Mouse (Mus musculus) CD4-positive, CD25-positive, alpha-beta regulatory T cell, adult 2 months (primary cell): ENCODE measurements at regions not wholly inside any gene's neighbourhood (a gene's known extent, or its start where the extent isn't known, plus 50 kb on each side); places are given as distances from the start of the nearest gene placed in this dataset.

Source experiments
- DNase-seq: peaks from one replicate; pipeline ENCODE4 v3.0.0-alpha.2; 2012; ENCODE audit warnings: low read depth, low spot score

DNA sequence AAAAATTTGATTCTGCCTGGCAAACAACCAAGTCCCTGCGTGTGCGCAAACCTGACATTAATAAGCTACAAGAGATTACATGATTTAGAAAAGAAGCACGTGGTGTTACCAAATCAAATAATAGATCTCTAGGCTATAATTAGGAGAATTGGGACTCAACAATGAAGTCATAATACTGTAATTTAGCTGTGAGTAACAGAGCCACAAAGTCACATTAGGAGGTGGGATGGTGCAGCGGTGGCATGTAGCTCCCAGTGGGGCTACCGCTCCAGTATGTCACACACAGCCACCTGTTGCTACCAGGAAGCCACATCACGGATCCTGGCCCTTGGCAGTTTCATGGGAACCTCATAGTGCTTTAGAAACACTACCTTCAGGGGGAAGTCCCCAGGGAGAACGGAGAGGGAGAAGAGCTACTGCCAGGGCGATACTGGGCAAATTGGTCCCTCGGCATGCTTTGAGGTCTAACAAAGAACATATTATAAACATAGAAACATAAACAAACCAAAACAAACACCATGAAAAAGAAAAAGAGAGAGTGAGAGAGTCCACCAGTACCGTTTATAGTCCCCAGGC is 551.2 kb downstream of the Insc start:
- no peak for DNase-seq

DNA sequence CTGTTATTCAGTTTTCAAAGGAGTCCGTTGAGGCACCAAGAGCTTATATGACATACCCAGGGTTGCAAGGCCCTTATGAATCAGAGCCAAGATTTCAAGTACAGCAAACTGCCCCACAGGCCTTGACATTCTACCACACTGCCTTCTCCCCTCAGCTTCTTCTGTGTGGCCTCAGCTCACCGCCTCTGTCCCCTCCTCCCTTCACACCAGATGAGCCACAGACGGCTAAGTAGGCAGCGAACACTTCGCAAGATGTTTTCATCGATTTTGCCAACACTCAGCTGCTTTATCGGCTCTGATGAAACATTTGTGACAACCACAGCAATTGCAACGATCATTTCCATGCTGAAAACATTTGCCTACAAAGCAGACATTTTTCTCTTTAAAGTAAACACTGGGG is 556.7 kb downstream of the Insc start:
- DNase-seq, result no peak

DNA sequence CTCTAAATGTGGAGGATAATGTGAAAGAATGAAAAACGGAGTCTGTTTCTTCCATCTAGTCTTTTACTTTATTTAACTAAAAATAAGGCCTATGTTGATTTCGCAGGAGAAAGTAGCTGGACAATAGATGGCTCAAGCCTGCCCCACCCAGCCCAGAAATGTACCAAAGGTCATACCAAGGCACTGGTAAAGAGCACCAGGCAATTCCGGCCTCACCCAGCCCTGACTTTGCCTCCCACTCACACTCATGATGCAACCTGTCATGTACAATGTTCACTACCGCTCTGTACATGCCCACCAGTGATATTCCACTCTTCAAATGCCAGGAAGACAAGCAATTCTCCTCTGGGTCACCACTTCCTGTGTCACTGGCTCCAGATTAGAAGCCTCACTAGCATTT is 564.9 kb downstream of the Insc start:
- DNase-seq, result no peak

DNA sequence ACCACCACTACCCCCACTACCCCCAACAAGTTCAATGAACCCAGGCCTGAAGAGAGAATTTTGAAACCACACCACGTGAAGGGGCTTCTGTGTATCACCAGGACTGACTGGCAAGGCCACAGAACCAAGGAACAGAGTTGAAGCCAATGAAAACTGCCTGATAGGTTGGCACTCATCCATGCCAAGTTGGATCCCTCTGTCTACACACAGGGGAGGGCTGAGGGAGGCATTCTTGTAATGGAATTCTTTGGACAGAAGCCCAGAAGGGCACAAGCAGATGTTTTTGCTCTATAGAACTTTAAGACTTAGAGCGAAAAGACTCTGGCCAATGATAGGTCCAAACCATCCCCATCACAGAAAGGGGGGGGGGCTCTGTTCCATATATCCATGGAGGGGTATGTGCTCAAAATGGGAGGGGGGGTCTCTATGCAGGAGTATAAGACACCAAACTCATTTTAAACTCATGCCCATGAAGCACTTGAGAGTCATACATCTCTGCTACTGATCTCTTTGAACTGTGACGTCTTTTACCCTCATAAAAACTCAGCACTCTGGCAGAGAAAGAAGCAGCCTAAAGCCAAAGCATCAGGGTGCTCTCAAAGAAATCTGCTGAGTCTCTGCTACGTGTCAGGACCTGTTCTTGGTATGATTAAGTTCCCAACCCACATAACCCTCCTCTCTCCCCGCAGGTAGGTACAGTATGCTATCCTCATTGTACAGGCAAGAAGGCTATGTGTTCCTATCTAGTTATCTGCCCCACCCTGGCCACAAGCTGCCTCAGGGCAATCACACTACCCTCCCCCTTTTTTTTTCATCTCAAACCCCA is 567.1 kb downstream of the Insc start:
- no peak for DNase-seq

GRCm38 (mm10) chr7:115319504-115319903 is 576.0 kb downstream of the Insc start:
- no peak for DNase-seq

DNA sequence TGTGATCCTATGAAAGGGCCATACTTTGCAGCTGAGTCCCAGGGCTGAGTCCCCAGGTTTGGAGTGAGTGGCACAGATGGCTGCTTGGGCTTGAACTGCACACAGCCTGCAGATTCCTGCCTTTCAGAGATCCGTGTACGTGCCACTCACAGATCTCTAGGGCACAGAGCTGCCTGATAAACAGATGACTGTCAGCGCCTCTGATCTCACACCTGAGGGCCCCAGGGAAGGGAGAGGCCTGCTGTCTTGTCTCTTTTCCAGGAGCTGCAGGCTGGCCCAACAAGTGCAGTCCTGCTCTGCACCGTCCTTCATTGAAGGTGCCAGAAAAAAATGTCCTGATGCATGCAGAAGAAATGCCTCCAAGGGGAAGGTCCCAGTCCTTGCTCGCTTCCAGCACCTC is 579.5 kb downstream of the Insc start:
- DNase-seq, result no peak

GRCm38 (mm10) chr7:115328300-115328699 is 584.8 kb downstream of the Insc start:
- no peak for DNase-seq

DNA sequence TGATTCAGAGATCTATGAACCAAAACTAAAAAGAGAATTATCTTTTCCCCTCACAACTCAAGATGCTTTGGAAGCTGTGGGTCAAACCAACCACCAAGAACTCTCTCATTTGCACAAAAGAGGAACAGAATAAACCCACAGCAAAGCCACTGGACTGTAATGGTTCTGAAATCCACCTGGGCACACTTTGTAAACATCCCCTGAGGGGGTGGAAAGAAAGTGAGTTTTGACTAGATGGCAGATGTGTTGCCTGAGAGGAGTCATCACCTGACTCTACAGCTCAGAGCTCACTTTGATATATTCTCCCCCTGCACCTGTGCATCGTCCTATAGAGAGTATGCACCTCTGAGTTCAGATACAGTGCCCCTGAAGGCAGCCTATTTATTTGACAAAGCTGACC is 588.2 kb downstream of the Insc start:
- DNase-seq, result no peak

- DNase-seq, result no peak
Measured at GRCm38 (mm10) chr7:115333046-115333577, 589.6 kb downstream of the Insc start.

DNA sequence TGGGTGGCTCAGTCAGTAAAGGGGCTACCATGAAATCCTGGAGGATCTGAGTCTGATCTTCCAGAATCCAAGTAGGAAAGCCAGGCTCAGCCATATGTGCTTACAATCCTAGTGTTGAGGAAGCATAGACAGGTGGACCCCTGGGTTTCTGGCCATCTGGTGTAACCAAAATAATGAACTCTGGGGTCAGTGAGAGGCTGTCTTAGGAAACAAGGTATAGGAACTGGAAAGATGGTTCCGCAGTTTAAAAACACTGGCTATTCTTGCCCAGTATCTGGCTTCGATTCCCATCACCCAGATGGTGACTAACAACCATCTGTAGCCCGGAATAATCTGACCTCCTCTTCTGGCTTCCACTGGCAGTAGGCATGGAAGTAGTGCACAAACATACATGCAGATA is 591.6 kb downstream of the Insc start:
- DNase-seq, result no peak

GRCm38 (mm10) chr7:115340155-115340554 is 596.7 kb downstream of the Insc start:
- DNase-seq, result no peak

GRCm38 (mm10) chr7:115341007-115341406 is 597.5 kb downstream of the Insc start:
- no peak for DNase-seq

DNA sequence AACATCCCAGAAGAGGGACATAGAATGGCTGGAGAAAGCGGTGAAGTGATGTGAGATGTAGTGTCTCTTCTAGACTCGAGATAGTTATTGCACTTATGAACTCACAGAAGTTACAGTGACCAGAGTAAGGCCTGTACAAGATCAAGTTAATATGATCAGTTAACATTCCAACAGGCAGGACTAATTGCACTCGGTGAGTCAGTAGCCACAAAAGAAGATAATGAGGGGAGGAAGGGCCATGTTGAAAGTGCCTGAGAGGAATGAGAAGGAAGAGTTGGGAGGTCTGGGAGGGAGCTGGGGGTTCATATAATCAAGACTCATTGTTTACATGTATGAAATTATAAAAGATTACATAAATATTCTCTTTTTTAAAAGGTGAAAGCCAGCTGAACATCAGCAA is 602.3 kb downstream of the Insc start:
- no peak for DNase-seq

DNA sequence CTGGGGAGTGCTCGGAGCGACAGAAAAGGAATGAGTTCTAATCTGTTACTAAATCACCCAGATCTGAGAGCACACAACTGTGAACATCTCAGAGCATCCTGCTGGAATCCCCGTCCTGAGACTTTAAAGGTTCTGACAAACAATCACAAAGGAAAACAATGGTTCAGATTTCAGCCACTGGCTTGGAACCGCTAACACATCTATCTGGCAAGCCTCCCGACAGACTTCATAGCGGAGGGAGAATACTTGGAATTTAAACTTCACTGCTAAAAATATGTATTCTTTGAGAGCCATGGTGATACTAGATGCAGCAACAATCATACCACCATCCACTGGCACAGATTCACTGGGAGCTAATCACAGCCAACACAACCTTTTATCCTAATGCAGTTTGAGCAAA is 615.2 kb downstream of the Insc start:
- DNase-seq, result no peak

GRCm38 (mm10) chr7:115360142-115360541 is 616.6 kb downstream of the Insc start:
- no peak for DNase-seq

GRCm38 (mm10) chr7:115362117-115362516 is 618.6 kb downstream of the Insc start:
- no peak for DNase-seq

DNA sequence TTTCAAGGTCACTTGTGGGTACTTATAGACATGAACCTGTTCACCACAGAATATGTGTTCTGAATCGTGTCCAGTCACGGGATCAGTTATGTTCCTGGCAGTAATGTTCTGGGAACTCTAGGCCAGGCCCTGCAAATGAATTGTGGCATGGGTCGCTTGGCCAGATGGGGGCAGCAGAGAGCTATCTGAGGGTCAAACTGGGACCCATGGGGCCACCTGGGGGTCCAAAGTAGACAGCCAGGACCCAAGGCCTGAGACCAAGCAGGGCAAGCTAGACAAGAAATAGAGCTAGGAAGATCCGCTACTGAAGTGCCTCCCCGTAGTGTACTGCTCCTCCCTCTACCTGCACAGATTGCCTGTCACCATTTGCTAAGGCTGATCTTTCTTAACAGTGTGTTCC is 623.4 kb downstream of the Insc start:
- DNase-seq, result peak; percentile 18

GRCm38 (mm10) chr7:115371143-115371542 is 627.6 kb downstream of the Insc start:
- DNase-seq, result no peak

DNA sequence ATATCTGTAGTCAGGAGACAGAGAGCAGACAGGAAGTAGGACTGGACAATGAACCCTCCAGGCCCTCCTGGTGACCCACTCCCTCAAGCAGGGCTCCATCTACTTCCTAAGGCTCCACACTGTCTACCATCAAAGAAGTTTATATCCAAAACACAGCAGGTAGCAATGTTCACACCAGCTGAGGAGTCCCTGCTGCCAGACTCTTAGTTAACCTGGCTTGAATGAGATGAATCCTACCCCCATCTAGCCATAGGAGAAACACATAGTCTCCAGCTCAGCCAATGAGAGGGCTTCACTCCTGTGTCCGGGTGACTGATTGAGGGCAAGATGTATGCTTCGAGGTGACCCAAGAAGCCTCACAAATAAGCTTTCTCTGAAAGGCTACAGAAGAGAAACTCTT is 629.4 kb downstream of the Insc start:
- no peak for DNase-seq

DNA sequence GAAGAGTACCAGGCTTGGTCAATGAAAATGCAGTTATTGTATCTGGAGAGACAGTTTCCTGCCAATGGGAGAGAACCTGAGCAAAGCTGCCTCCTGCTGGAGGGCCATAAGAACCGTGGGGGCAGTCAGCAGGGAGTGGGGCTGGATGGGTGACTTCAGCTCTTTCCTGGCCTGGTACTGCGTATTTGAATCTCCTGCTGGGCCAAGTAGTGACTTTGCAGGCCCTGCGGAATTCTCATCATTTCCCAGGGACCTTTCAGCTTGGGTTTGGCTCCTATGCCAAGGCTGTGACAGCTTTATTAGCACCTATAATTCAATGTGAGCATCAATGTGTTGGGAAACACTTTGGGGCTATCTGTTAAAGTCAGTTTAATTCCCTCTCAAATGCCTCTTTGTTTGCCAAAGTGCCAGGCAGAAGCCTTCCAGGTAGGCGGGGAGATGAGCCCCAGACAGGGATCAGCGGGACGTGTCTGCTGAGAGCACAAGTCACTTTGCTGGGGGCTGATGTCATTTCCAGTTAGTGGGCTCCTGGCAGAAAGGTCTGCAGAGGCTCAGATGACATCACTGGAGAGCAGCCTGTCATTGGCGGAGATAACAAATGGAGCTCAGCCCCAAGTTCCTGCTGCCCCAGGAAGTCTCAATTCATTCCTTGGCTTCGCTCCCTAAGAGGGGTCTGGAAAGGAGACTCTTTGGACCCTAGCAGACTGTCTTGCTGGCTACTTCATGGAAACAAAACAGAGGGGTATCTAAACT is 630.5 kb downstream of the Insc start:
- DNase-seq, result no peak

DNA sequence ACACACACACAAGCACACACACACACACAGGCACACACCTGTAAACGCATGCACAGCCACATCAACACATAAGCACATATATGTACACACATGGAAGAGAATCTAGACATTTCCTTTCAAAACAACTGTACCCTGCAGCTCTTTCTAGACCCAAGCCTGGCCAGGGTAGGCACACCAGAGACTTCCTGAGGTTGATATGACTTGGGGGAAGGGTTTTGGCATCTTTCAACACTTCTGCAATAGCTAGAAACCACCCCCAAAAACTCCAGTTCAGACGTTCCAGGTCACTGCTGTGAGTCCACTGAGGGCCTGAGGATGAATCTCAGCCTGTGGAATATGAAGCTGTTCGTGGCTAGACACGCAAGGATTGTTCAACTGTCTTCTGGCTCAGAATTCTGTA is 632.6 kb downstream of the Insc start:
- no peak for DNase-seq

- no peak for DNase-seq
Measured at GRCm38 (mm10) chr7:115378836-115379235, 635.3 kb downstream of the Insc start.

GRCm38 (mm10) chr7:115379600-115379999 is 636.1 kb downstream of the Insc start:
- no peak for DNase-seq
